Mouse (Mus musculus) ES-E14 (cell line): ENCODE measurements around the gene Hnrnpd.

Source experiments
- CHD2 ChIP-seq: IDR thresholded peaks from 2 replicates; pipeline ENCODE4 v1.6.1; 2014; ENCODE audit warnings: mild to moderate bottlenecking, low read depth, low read length, inconsistent platforms
- ZC3H11A ChIP-seq: IDR thresholded peaks from 2 replicates; pipeline ENCODE4 v1.6.1; 2012; ENCODE audit warnings: low read depth, mild to moderate bottlenecking, inconsistent platforms, low read length, borderline replicate concordance

GRCm38 (mm10) chr5:100003895-100004294 is 25.2 kb upstream of the Hnrnpd start:
- no peak for TF ChIP-seq CHD2
- no peak for TF ChIP-seq ZC3H11A
